Mouse (Mus musculus): ENCODE data around the gene Mlst8. TPM values are rescaled to one million over a fixed set of nuclear protein-coding genes. Genes with fewer than 3 reads are reported as not detected.
"Not testable (repeated sequence)": the region's sequence is repeated elsewhere in the genome, so short reads cannot be mapped to it uniquely, and the experiment has no call there.

Gene Mlst8
- polyA plus RNA-seq, 1 experiment = 37.8 TPM

DNA sequence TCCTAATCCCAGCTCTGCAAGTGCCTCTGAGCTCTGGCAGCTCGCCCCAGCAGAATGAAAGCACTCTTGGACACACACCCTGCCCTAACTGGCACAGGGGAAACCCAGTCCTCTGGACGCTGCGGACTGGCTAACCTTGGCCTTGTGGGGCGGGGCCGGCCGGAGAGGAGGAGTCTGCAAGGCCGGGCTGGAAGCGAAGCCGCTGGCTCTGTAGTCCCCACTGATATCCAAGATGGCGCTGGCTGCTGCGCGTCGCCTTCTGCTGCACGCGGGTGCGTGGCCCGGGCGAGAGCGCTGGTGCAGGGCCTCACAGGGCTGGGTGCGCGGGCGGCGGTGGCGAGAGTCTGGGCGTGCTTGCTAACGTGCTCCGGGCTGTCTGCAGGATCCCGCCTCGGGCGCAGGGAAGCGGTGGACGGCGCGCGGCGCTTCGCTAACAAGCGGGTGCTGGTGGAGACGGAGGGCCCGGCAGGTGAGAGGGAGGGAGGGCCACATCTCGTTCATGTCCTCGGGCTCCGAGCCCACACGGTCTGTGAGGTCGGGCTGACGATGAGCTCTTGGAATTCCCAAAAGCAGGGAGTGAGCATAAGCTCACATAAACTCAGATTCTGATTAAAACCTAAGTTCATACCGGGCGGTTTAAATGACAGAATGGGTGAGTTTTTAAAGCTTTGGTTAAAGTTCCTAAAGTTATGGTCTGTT, 52.3 kb downstream of the Mlst8 start, which contains the start of gene Eci1:
Gene Eci1, plus strand, starts transcription at position 171 of the 699 bp plus-strand sequence.
- Histone ChIP-seq H3K36me3 (ENCODE audit: control insufficient read depth, insufficient read depth, low read length) (peaks cover 20% of the 10 kb centered on the region), H3K27me3 (ENCODE audit: control insufficient read depth, insufficient read depth, low read length) (no peaks in the 10 kb centered on the region), H3K4me1 (ENCODE audit: control insufficient read depth, insufficient read depth, insufficient read length) (peaks cover 4% of the 10 kb centered on the region; the same call in 1 of the 2 replicates), H3K4me3 (ENCODE audit: extremely low read depth, insufficient read depth, insufficient read length) (peak within 1 kb of the TSS; percentile 78), H3K27ac (ENCODE audit: insufficient read depth, low read length) (peak within 1 kb of the TSS; percentile 88)
- WGBS = 1% methylated on average over 48 of the region's 48 CpGs
- peak; percentile 45 to 90 for DNase-seq (ENCODE audit: low read depth in 1 of 2, low spot score in 2 of 2)
- TF ChIP-seq POLR2A (IDR thresholded peaks at IDR 0.05; ENCODE audit: low read depth, low read length) (peak; percentile 77), CTCF (IDR thresholded peaks at IDR 0.05; ENCODE audit: extremely low read depth, insufficient read depth, insufficient read length, insufficient replicate concordance) (no peak)

DNA sequence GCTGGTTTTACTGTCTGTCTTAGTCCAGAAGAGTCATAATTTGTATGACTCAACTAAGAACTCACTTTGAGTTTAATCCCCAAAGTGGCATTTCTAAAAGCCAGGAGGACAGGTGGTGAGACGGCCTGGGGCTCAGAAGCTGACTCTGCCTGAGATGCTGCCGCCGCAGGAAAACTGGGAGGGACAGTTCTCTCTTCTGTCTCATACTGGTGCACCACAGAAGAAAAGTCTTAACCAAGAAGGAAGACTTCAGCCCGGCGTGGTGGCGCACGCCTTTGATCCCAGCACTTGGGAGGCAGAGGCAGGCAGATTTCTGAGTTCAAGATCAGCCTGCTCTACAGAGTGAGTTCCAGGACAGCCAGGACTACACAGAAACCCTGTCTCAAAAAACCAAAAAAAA, 53.0 kb downstream of the Mlst8 start:
- peaks cover 25% of the 10 kb centered on the region for H3K36me3 ChIP-seq (ENCODE audit: control insufficient read depth, insufficient read depth, low read length)
- WGBS = 91% methylated on average over 7 of the region's 7 CpGs
- H3K4me3 ChIP-seq (ENCODE audit: extremely low read depth, insufficient read depth, insufficient read length) = no peak overlapping the region
- TF ChIP-seq CTCF (IDR thresholded peaks at IDR 0.05; ENCODE audit: extremely low read depth, insufficient read depth, insufficient read length, insufficient replicate concordance) (no peak), POLR2A (IDR thresholded peaks at IDR 0.05; ENCODE audit: low read depth, low read length) (no peak)
- no peak for DNase-seq (ENCODE audit: low read depth in 1 of 2, low spot score in 2 of 2)
- no peak overlapping the region for H3K27ac ChIP-seq (ENCODE audit: insufficient read depth, low read length)
- H3K4me1 ChIP-seq (ENCODE audit: control insufficient read depth, insufficient read depth, insufficient read length) = peaks cover 4% of the 10 kb centered on the region; the same call in 1 of the 2 replicates
- no peaks in the 10 kb centered on the region for H3K27me3 ChIP-seq (ENCODE audit: control insufficient read depth, insufficient read depth, low read length)

DNA sequence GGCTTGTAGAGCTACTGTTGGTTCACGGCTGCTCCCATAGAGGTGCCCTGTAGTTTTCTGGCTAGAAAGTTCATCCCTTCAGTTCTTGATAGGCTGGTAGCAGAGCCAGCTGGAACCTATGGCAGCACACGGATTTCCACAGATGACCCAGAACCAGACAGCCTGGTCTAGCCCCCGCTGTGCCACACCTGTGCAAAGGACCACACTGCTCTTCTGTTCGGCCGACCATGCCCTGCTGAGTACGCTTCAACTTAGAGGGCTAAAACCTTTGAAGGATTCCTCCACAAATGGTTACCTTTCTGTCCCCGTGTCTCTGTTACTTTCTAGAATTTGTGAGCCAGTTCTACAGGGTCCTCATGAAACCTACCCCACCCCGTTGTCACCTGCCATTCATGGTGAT, 53.6 kb downstream of the Mlst8 start:
- not testable (repeated sequence) for H3K27ac ChIP-seq (ENCODE audit: insufficient read depth, low read length); H3K27me3 ChIP-seq (ENCODE audit: control insufficient read depth, insufficient read depth, low read length); H3K4me3 ChIP-seq (ENCODE audit: extremely low read depth, insufficient read depth, insufficient read length); DNase-seq (ENCODE audit: low read depth in 1 of 2, low spot score in 2 of 2); H3K4me1 ChIP-seq (ENCODE audit: control insufficient read depth, insufficient read depth, insufficient read length)
- 89% methylated on average over 6 of the region's 8 CpGs for WGBS
- H3K36me3 ChIP-seq (ENCODE audit: control insufficient read depth, insufficient read depth, low read length) = peaks cover 28% of the 10 kb centered on the region

DNA sequence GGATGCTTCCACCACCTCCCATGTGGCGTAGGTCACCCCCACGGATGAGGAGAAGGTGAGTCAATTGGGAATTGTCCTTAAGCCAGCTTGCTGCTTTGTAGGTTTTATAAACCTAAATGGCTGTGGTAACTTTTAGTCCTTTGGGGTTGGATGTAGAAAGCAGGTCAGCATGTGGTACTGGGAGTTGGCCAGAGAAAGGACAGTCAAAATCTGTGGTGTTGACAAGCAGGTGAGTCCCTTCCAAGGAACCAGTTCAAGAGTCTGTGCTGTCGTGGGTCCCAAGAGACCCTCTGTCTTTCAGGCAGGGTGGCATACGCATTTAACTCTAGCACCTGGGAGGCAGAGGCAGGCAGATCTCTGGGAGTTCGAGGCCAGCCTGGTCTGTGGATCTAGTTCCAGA, 54.4 kb downstream of the Mlst8 start:
- H3K36me3 ChIP-seq (ENCODE audit: control insufficient read depth, insufficient read depth, low read length) = peaks cover 35% of the 10 kb centered on the region
- no peaks in the 10 kb centered on the region for H3K27me3 ChIP-seq (ENCODE audit: control insufficient read depth, insufficient read depth, low read length)
- WGBS = 91% methylated on average over 5 of the region's 5 CpGs
- no peak overlapping the region for H3K27ac ChIP-seq (ENCODE audit: insufficient read depth, low read length)
- no peak overlapping the region for H3K4me3 ChIP-seq (ENCODE audit: extremely low read depth, insufficient read depth, insufficient read length)
- TF ChIP-seq POLR2A (IDR thresholded peaks at IDR 0.05; ENCODE audit: low read depth, low read length) = no peak
- no peak for TF ChIP-seq CTCF (IDR thresholded peaks at IDR 0.05; ENCODE audit: extremely low read depth, insufficient read depth, insufficient read length, insufficient replicate concordance)
- DNase-seq (ENCODE audit: low read depth in 1 of 2, low spot score in 2 of 2) = no peak
- peaks cover 4% of the 10 kb centered on the region; the same call in 1 of the 2 replicates for H3K4me1 ChIP-seq (ENCODE audit: control insufficient read depth, insufficient read depth, insufficient read length)

Other genes with a start within 250 kb of the Mlst8 start
- gene Ccnf, start 227.6 kb downstream of the Mlst8 start, polyA plus RNA-seq (2012; rRNA removed) = 9.7 and 11.1 TPM in 2 replicates
- gene Abca17, start 128.0 kb downstream of the Mlst8 start, polyA plus RNA-seq (2012; rRNA removed) = 0.05 and 0.15 TPM in 2 replicates
- gene Abca3, start 127.1 kb downstream of the Mlst8 start, polyA plus RNA-seq (2012; rRNA removed) = 32.6 and 34.9 TPM in 2 replicates
- 87.0 and 113 TPM in 2 replicates for gene Rnps1, start 64.5 kb downstream of the Mlst8 start, polyA plus RNA-seq (2012; rRNA removed)
- gene Eci1, start 52.4 kb downstream of the Mlst8 start, polyA plus RNA-seq (2012; rRNA removed) = 28.0 and 38.1 TPM in 2 replicates
- gene Dnase1l2, start 36.0 kb downstream of the Mlst8 start, polyA plus RNA-seq (2012; rRNA removed) = 7.8 and 8.6 TPM in 2 replicates
- gene E4f1, start 8.8 kb downstream of the Mlst8 start, polyA plus RNA-seq (2012; rRNA removed) = 95.9 and 110 TPM in 2 replicates
- 31.6 and 51.3 TPM in 2 replicates for gene Pgp, start 8.7 kb downstream of the Mlst8 start, polyA plus RNA-seq (2012; rRNA removed)
- 1.5 and 1.9 TPM in 2 replicates for gene Bricd5, start 5.2 kb downstream of the Mlst8 start, polyA plus RNA-seq (2012; rRNA removed)
- gene Caskin1, start 9.5 kb upstream of the Mlst8 start, polyA plus RNA-seq (2012; rRNA removed) = 0.40 and 0.47 TPM in 2 replicates
- gene Traf7, start 48.9 kb upstream of the Mlst8 start, polyA plus RNA-seq (2012; rRNA removed) = 182 and 213 TPM in 2 replicates
- 2.2 and 2.5 TPM in 2 replicates for gene Rab26, start 55.1 kb upstream of the Mlst8 start, polyA plus RNA-seq (2012; rRNA removed)
- gene Pkd1, start 70.8 kb upstream of the Mlst8 start, polyA plus RNA-seq (2012; rRNA removed) = 70.8 and 73.9 TPM in 2 replicates
- gene Tsc2, start 153.6 kb upstream of the Mlst8 start, polyA plus RNA-seq (2012; rRNA removed) = 86.1 and 90.2 TPM in 2 replicates
- 7.1 and 8.1 TPM in 2 replicates for gene Nthl1, start 153.6 kb upstream of the Mlst8 start, polyA plus RNA-seq (2012; rRNA removed)
- gene Slc9a3r2, start 171.2 kb upstream of the Mlst8 start, polyA plus RNA-seq (2012; rRNA removed) = 62.2 and 66.7 TPM in 2 replicates
- gene Npw, start 179.4 kb upstream of the Mlst8 start, polyA plus RNA-seq (2012; rRNA removed) = 0.71 and 1.7 TPM in 2 replicates
- 59.7 and 77.0 TPM in 2 replicates for gene Zfp598, start 190.6 kb upstream of the Mlst8 start, polyA plus RNA-seq (2012; rRNA removed)
- gene Syngr3, start 210.9 kb upstream of the Mlst8 start, polyA plus RNA-seq (2012; rRNA removed) = 0.20 and 0.23 TPM in 2 replicates
- 13.8 and 26.7 TPM in 2 replicates for gene Gfer, start 217.1 kb upstream of the Mlst8 start, polyA plus RNA-seq (2012; rRNA removed)
- gene Noxo1, start 217.2 kb upstream of the Mlst8 start, polyA plus RNA-seq (2012; rRNA removed) = 6.8 and 7.5 TPM in 2 replicates
- gene Tbl3, start 228.6 kb upstream of the Mlst8 start, polyA plus RNA-seq (2012; rRNA removed) = 52.5 and 59.8 TPM in 2 replicates
- 0.41 and 0.86 TPM in 2 replicates for gene Rnf151, start 239.0 kb upstream of the Mlst8 start, polyA plus RNA-seq (2012; rRNA removed)
- 2,560 and 3,342 TPM in 2 replicates for gene Rps2, start 239.0 kb upstream of the Mlst8 start, polyA plus RNA-seq (2012; rRNA removed)
- 91.1 and 135 TPM in 2 replicates for gene Ndufb10, start 245.4 kb upstream of the Mlst8 start, polyA plus RNA-seq (2012; rRNA removed)
- gene Rpl3l, start 248.7 kb upstream of the Mlst8 start, polyA plus RNA-seq (2012; rRNA removed) = not detected in 2 replicates

Measured in spleen, adult 2 months (tissue).